Mouse (Mus musculus) heart, postnatal 4 days (tissue): ENCODE results near the gene Tead1. TPM values are rescaled to one million over a fixed set of nuclear protein-coding genes. Genes with fewer than 3 reads are reported as not detected.

Experiments used
- DNase-seq: peaks from one replicate; pipeline ENCODE4 v3.0.0; 2021
- total RNA-seq, 2 experiments: library from RNA; stranded (reverse); gene quantifications; 2 replicates each; pipeline ENCODE4 v1.2.3; 2021

The Tead1 gene
- total RNA-seq, 2 experiments from 2014 or later = 180 to 186 TPM

GRCm38 (mm10) chr7:112780910-112781309, 101.8 kb downstream of the Tead1 start:
- DNase-seq = no peak

- DNase-seq = no peak
Observed at GRCm38 (mm10) chr7:112781987-112782386, 102.9 kb downstream of the Tead1 start.

- DNase-seq = no peak
Observed at GRCm38 (mm10) chr7:112784278-112784677, 105.2 kb downstream of the Tead1 start.

- DNase-seq = no peak
Observed at GRCm38 (mm10) chr7:112785271-112785670, 106.2 kb downstream of the Tead1 start.

GRCm38 (mm10) chr7:112786556-112787225, 107.6 kb downstream of the Tead1 start:
- DNase-seq = peak; percentile 46

GRCm38 (mm10) chr7:112787281-112787680, 108.2 kb downstream of the Tead1 start:
- DNase-seq = no peak

GRCm38 (mm10) chr7:112788321-112788751, 109.2 kb downstream of the Tead1 start:
- DNase-seq = no peak

GRCm38 (mm10) chr7:112789693-112790092, 110.6 kb downstream of the Tead1 start:
- DNase-seq = no peak

GRCm38 (mm10) chr7:112790334-112790733, 111.2 kb downstream of the Tead1 start:
- DNase-seq = no peak

- no peak for DNase-seq
Observed at GRCm38 (mm10) chr7:112792679-112793078, 113.6 kb downstream of the Tead1 start.

GRCm38 (mm10) chr7:112793903-112794302, 114.8 kb downstream of the Tead1 start:
- DNase-seq = peak; percentile 20

- DNase-seq = no peak
Observed at GRCm38 (mm10) chr7:112794481-112794880, 115.4 kb downstream of the Tead1 start.

GRCm38 (mm10) chr7:112797526-112798321, 118.6 kb downstream of the Tead1 start:
- no peak for DNase-seq

- DNase-seq = no peak
Observed at GRCm38 (mm10) chr7:112801706-112802105, 122.6 kb downstream of the Tead1 start.

- DNase-seq = no peak
Observed at GRCm38 (mm10) chr7:112806718-112807400, 127.7 kb downstream of the Tead1 start.

- peak; percentile 36 for DNase-seq
Observed at GRCm38 (mm10) chr7:112807401-112807751, 128.3 kb downstream of the Tead1 start.

GRCm38 (mm10) chr7:112810752-112811151, 131.6 kb downstream of the Tead1 start:
- no peak for DNase-seq

GRCm38 (mm10) chr7:112812037-112812775, 133.1 kb downstream of the Tead1 start:
- DNase-seq = no peak

GRCm38 (mm10) chr7:112813163-112813562, 134.0 kb downstream of the Tead1 start:
- DNase-seq = no peak

- peak; percentile 25 for DNase-seq
Observed at GRCm38 (mm10) chr7:112813731-112814306, 134.7 kb downstream of the Tead1 start.

- no peak for DNase-seq
Observed at GRCm38 (mm10) chr7:112816016-112816415, 136.9 kb downstream of the Tead1 start.

GRCm38 (mm10) chr7:112819833-112820232, 140.7 kb downstream of the Tead1 start:
- DNase-seq = no peak
